Mouse (Mus musculus) MEL (cell line): ENCODE results near the gene Ruvbl1. TPM values are rescaled to one million over a fixed set of nuclear protein-coding genes. Genes with fewer than 3 reads are reported as not detected.

Experiments used
- DNase-seq: peaks from one replicate; pipeline ENCODE4 v3.0.0; 2011; ENCODE audit warnings: low read depth, low spot score
- H3K27ac ChIP-seq: 2 replicates; pipeline ENCODE4 v1.5.1; 2012; ENCODE audit warnings: low read depth, mild to moderate bottlenecking, control low read depth, low read length, moderate library complexity; ENCODE audit not compliant: control insufficient read depth
- H3K27me3 ChIP-seq, 2 experiments: fragments of 150-350 bp in 1 of 2; sonication (generic) in 1 of 2; 2 replicates each; pipeline ENCODE4 v1.6.1; 2012; ENCODE audit warnings: low read length in 2 of 2, mild to moderate bottlenecking in 2 of 2, improper control_type of control experiment in 1 of 2, moderate library complexity in 1 of 2; ENCODE audit not compliant: insufficient read depth in 2 of 2, control insufficient read depth in 1 of 2
- H3K36me3 ChIP-seq, 2 experiments: 2 replicates each; pipeline ENCODE4 v1.6.1; 2012 to 2014; ENCODE audit warnings: low read length in 2 of 2, improper control_type of control experiment in 1 of 2, inconsistent platforms in 1 of 2, mild to moderate bottlenecking in 1 of 2; ENCODE audit not compliant: insufficient read depth in 2 of 2, control insufficient read depth in 1 of 2
- H3K4me1 ChIP-seq, 2 experiments: fragments of 150-350 bp in 1 of 2; sonication (generic) in 1 of 2; 2 replicates each; pipeline ENCODE4 v1.6.1; 2012; ENCODE audit warnings: low read length in 2 of 2, improper control_type of control experiment in 1 of 2, mild to moderate bottlenecking in 1 of 2; ENCODE audit not compliant: insufficient read depth in 2 of 2, control insufficient read depth in 1 of 2
- H3K4me3 ChIP-seq, 2 experiments: fragments of 150-350 bp in 1 of 2; sonication (generic) in 1 of 2; 2 replicates each; pipeline ENCODE4 v1.5.1; 2012; ENCODE audit warnings: low read depth in 2 of 2, low read length in 2 of 2, mild to moderate bottlenecking in 2 of 2, moderate library complexity in 2 of 2, control low read depth in 1 of 2, improper control_type of control experiment in 1 of 2; ENCODE audit not compliant: control insufficient read depth in 1 of 2, insufficient read depth in 1 of 2
- H3K79me2 ChIP-seq: 2 replicates; pipeline ENCODE4 v1.6.1; 2012; ENCODE audit warnings: mild to moderate bottlenecking, low read length, moderate library complexity; ENCODE audit not compliant: control insufficient read depth, poor library complexity, insufficient read depth
- H3K9ac ChIP-seq: 2 replicates; pipeline ENCODE4 v1.6.1; 2012; ENCODE audit warnings: low read depth, mild to moderate bottlenecking, control low read depth, low read length, moderate library complexity; ENCODE audit not compliant: control insufficient read depth, poor library complexity, severe bottlenecking
- H3K9me3 ChIP-seq: fragments of 150-350 bp; sonication (generic); replicated peaks from 2 replicates; pipeline ENCODE4 v1.6.1; 2012; ENCODE audit warnings: mild to moderate bottlenecking, low read length, improper control_type of control experiment, moderate library complexity; ENCODE audit not compliant: insufficient read depth
- CHD1 ChIP-seq: IDR thresholded peaks from 2 replicates; pipeline ENCODE4 v1.6.1; 2012; ENCODE audit warnings: low read depth, mild to moderate bottlenecking, inconsistent platforms, low read length, improper control_type of control experiment
- CHD2 ChIP-seq: IDR thresholded peaks from 2 replicates; pipeline ENCODE4 v1.6.1; 2011; ENCODE audit warnings: low read length, improper control_type of control experiment
- E2F4 ChIP-seq: IDR thresholded peaks from 2 replicates; pipeline ENCODE4 v1.6.1; 2011; ENCODE audit warnings: low read depth, low read length, improper control_type of control experiment, borderline replicate concordance
- ELF1 ChIP-seq: IDR thresholded peaks from 2 replicates; pipeline ENCODE4 v1.6.1; 2014; ENCODE audit warnings: low read depth, mild to moderate bottlenecking, inconsistent platforms, low read length, improper control_type of control experiment, moderate library complexity
- EP300 ChIP-seq, 2 experiments: IDR thresholded peaks; 2 replicates each; pipeline ENCODE4 v1.6.1; 2011; ENCODE audit warnings: improper control_type of control experiment in 2 of 2, low read length in 2 of 2, low read depth in 1 of 2, mild to moderate bottlenecking in 1 of 2
- GABPA ChIP-seq: IDR thresholded peaks from 2 replicates; pipeline ENCODE4 v1.6.1; 2012; ENCODE audit warnings: low read depth, mild to moderate bottlenecking, inconsistent platforms, low read length, improper control_type of control experiment, moderate library complexity
- HCFC1 ChIP-seq: IDR thresholded peaks from 2 replicates; pipeline ENCODE4 v1.6.1; 2012; ENCODE audit warnings: low read depth, mild to moderate bottlenecking, inconsistent platforms, low read length, improper control_type of control experiment, moderate library complexity
- MAX ChIP-seq: IDR thresholded peaks from 2 replicates; pipeline ENCODE4 v1.6.1; 2011; ENCODE audit warnings: low read length, improper control_type of control experiment
- MEF2A ChIP-seq: IDR thresholded peaks from 2 replicates; pipeline ENCODE4 v1.6.1; 2014; ENCODE audit warnings: low read depth, mild to moderate bottlenecking, inconsistent platforms, low read length, improper control_type of control experiment; ENCODE audit not compliant: poor library complexity, insufficient replicate concordance, severe bottlenecking; ENCODE audit errors: extremely low read depth
- MYC ChIP-seq: IDR thresholded peaks from 2 replicates; pipeline ENCODE4 v1.6.1; 2011; ENCODE audit warnings: low read depth, mild to moderate bottlenecking, low read length, improper control_type of control experiment, moderate library complexity
- NRF1 ChIP-seq: IDR thresholded peaks from 2 replicates; pipeline ENCODE4 v1.6.1; 2014; ENCODE audit warnings: low read depth, mild to moderate bottlenecking, inconsistent platforms, low read length, improper control_type of control experiment, moderate library complexity; ENCODE audit not compliant: poor library complexity, insufficient read depth, severe bottlenecking
- POLR2AphosphoS2 ChIP-seq: IDR thresholded peaks from 2 replicates; pipeline ENCODE4 v1.6.1; 2011; ENCODE audit warnings: low read length, improper control_type of control experiment
- POLR2AphosphoS5 ChIP-seq: IDR thresholded peaks from 2 replicates; pipeline ENCODE4 v1.6.1; 2012; ENCODE audit warnings: low read depth, borderline replicate concordance, mild to moderate bottlenecking, inconsistent platforms, low read length, moderate library complexity, mixed read lengths
- RAD21 ChIP-seq: IDR thresholded peaks from 2 replicates; pipeline ENCODE4 v1.6.1; 2011; ENCODE audit warnings: mild to moderate bottlenecking, low read depth, low read length, improper control_type of control experiment
- RCOR1 ChIP-seq: IDR thresholded peaks from 2 replicates; pipeline ENCODE4 v1.6.1; 2012; ENCODE audit warnings: low read depth, mild to moderate bottlenecking, inconsistent platforms, low read length, improper control_type of control experiment
- SMC3 ChIP-seq: IDR thresholded peaks from 2 replicates; pipeline ENCODE4 v1.6.1; 2011; ENCODE audit warnings: low read depth, low read length, improper control_type of control experiment
- TAL1 ChIP-seq: IDR thresholded peaks from 2 replicates; pipeline ENCODE4 v1.6.1; 2012; ENCODE audit warnings: mild to moderate bottlenecking, inconsistent platforms, low read length, moderate library complexity, mixed read lengths
- ZKSCAN1 ChIP-seq: IDR thresholded peaks from 2 replicates; pipeline ENCODE4 v1.6.1; 2012; ENCODE audit warnings: low read depth, mild to moderate bottlenecking, inconsistent platforms, low read length, improper control_type of control experiment, moderate library complexity
- ZMIZ1 ChIP-seq: IDR thresholded peaks from 2 replicates; pipeline ENCODE4 v1.6.1; 2012; ENCODE audit warnings: low read depth, mild to moderate bottlenecking, inconsistent platforms, low read length, improper control_type of control experiment, moderate library complexity
- polyA plus RNA-seq, 2 experiments: library from polyadenylated mRNA; stranded (reverse) in 1 of 2; unstranded in 1 of 2; fragments of >175 nt in 1 of 2; fragments of >200 nt in 1 of 2; gene quantifications; 2 replicates each; pipeline versions ENCODE4 v1.2.1 to v1.2.4; 2012; ENCODE audit warnings: low replicate concordance in 2 of 2, low read depth in 1 of 2; ENCODE audit not compliant: insufficient read length in 2 of 2, insufficient read depth in 1 of 2, missing spikeins in 1 of 2
- total RNA-seq: library from RNA; depleted of rRNA; stranded (reverse); fragments of 300-350 nt; gene quantifications from 2 replicates; pipeline ENCODE4 v1.2.3, GENCODE M21; 2012

Gene Ruvbl1
- total and polyA plus RNA-seq, 3 experiments = 146 to 238 (median 232) TPM

DNA sequence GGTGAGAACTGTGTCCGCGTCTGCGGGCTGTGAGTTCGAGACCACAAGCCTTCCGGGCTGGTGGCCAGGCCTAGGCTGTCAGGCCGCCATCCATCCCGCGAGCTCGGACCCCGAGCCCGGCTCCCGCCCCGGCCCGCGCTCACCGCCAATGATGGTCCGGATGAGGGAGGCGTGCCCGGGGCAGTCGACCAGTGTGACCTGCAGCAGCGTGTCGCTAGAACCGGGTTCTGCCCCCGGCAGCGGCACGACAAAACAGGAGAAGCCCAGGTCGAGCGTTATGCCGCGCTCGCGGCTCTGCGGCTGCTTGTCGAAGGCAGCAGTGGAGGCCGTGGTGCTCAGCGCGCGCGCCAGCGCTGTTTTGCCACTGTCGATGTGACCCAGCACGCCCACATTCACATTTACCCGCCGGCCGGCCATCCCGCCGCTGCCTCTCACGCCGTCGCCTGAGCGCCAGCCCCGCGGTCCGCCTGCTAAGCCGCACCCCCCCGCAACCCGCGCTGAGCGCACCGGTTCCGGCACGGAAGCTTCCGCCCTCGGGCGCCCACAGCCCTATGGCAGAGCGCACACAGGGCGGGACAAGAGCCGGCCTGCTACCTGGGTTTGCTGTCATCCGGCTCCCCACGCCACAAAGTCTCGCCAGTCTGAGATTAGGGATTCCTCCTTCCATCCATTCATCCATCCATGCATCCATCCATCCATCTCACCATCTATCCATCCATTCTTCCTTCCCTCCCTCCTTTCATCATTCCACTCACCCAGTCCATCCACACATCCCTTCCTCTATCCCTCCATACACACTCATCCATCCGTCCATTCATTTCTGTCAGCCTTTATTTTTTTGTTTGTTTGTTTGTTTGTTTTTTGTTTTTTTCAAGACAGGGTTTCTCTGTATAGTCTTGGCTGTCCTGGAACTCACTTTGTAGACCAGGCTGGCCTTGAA, 18.9 kb upstream of the Ruvbl1 start, which contains the start of gene Eefsec (continued):
- TF ChIP-seq HCFC1 (peak; percentile 88), GABPA (no peak), RCOR1 (no peak), MYC (peak; percentile 65; the same call in 1 of the 2 replicates), E2F4 (no peak)

DNA sequence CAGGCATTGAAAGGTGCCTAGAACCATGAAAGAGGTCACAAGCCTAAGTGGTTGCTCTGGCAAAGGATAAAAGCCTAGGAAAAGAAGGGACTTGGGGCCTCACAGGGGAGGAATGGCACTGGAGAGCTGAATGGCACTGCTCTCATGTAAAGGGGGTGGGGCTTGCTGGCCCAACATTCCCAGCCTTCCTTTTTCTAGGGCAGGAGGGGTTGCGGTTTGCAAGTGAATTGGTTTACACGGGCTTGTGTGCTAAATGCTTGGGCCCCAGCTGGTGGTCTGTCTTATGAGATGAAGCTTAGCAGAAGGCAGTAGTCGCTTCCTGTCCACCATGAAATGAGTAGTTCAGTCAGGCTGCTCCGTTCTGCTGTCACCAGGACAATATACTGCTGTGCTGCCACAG, 17.8 kb upstream of the Ruvbl1 start:
- no peak for DNase-seq
- peaks cover 14% of the 10 kb centered on the region for H3K79me2 ChIP-seq
- no peaks in the 10 kb centered on the region for H3K9me3 ChIP-seq
- no peak overlapping the region for H3K27ac ChIP-seq
- H3K36me3 ChIP-seq = peaks cover 0 to 22% of the 10 kb centered on the region in 2 experiments; a peak in 2 of 4 replicates
- no peak for TF ChIP-seq CHD1
- no peak for TF ChIP-seq E2F4
- no peak for TF ChIP-seq MAX
- H3K27me3 ChIP-seq = peaks cover 1 to 4% of the 10 kb centered on the region in 2 experiments; a peak in 2 of 4 replicates
- H3K9ac ChIP-seq = no peak overlapping the region
- H3K4me1 ChIP-seq = peaks cover 0 to 21% of the 10 kb centered on the region in 2 experiments; a peak in 3 of 4 replicates
- H3K4me3 ChIP-seq = no peak overlapping the region

DNA sequence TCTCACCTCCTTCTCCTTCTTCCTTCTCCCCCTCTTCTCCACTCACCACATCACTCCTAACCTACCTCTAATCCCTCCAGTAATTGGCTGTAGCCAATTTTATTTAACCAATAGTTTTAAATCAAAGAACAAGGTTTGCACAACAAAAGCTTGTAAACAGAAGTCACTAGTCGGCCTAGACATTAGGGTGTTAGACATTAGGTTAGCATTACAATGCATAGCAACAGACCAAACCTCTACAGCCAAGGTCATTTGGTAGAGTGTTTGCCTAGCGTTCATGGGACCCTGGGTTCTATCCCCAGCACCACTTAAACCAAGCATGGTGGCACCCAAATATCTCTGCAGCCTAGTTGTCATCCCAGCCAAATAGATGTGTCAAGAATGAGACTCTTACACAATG, 10.7 kb upstream of the Ruvbl1 start:
- H3K9me3 ChIP-seq = no peaks in the 10 kb centered on the region
- H3K27ac ChIP-seq = no peak overlapping the region
- DNase-seq = no peak
- TF ChIP-seq MYC (no peak), POLR2AphosphoS2 (no peak), ZMIZ1 (no peak), GABPA (no peak)
- no peaks in the 10 kb centered on the region for H3K79me2 ChIP-seq
- H3K4me1 ChIP-seq = no peaks in the 10 kb centered on the region
- H3K36me3 ChIP-seq = no peaks in the 10 kb centered on the region
- H3K27me3 ChIP-seq = peaks cover 8 to 9% of the 10 kb centered on the region in 2 experiments
- H3K9ac ChIP-seq = no peak overlapping the region
- H3K4me3 ChIP-seq = no peak overlapping the region

DNA sequence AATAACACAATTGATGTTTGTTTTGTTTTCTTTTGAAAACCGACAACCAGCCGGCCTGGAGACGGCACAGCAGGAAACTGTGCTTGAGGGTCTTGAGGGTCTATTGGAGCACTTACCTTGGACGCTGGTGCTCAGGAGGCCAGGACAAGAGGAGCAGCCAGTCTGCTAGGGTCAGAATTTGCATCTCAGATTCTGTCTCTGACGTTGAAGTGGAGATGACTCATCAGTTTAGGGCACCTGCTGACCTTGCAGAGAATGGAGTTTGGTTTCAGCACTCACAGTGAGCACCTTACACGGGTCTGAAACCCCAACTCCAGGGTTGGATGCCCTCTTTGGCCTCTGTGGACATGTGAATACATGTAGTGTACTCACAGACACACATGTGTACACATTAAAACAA, 4.7 kb downstream of the Ruvbl1 start:
- no peak overlapping the region for H3K27ac ChIP-seq
- peaks cover 36% of the 10 kb centered on the region for H3K79me2 ChIP-seq
- no peaks in the 10 kb centered on the region for H3K9me3 ChIP-seq
- H3K36me3 ChIP-seq = peaks cover 5 to 16% of the 10 kb centered on the region in 2 experiments
- peaks cover 0 to 6% of the 10 kb centered on the region in 2 experiments; a peak in 2 of 4 replicates for H3K4me1 ChIP-seq
- H3K9ac ChIP-seq = no peak overlapping the region
- no peak overlapping the region for H3K4me3 ChIP-seq
- no peaks in the 10 kb centered on the region for H3K27me3 ChIP-seq
- DNase-seq = no peak
- TF ChIP-seq MYC (no peak), RAD21 (no peak), TAL1 (no peak), ELF1 (no peak), POLR2AphosphoS2 (no peak), CHD2 (no peak), E2F4 (no peak), ZKSCAN1 (no peak), EP300 (IDR thresholded peaks at IDR 0.05; ENCODE audit: low read depth in 1 of 2, low read length in 2 of 2) (no peak), MAX (no peak), MEF2A (no peak), SMC3 (no peak), POLR2AphosphoS5 (no peak), NRF1 (no peak)
